Mouse (Mus musculus) heart, postnatal 0 days (tissue): ENCODE measurements around the gene Foxp1. TPM values are rescaled to one million over a fixed set of nuclear protein-coding genes. Genes with fewer than 3 reads are reported as not detected.

Experiments used
- ATAC-seq: fragments of 200-750 bp; cut with Nextera tagmentation; 2 replicates; pipeline ENCODE4 v1.8.0; 2017; ENCODE audit warnings: low read depth, moderate number of reproducible peaks, moderate library complexity; ENCODE audit not compliant: insufficient read depth
- DNase-seq: peaks from one replicate; pipeline ENCODE4 v3.0.0-alpha.2; 2016; ENCODE audit warnings: low spot score
- H3K27ac ChIP-seq: fragments of 300-500 bp; sonication (generic); 2 replicates; pipeline ENCODE4 v1.5.1; 2014; ENCODE audit warnings: low read depth, mild to moderate bottlenecking
- H3K27me3 ChIP-seq: fragments of 300-500 bp; sonication (generic); 2 replicates; pipeline ENCODE4 v1.6.1; 2014; ENCODE audit warnings: low read length, mixed read lengths; ENCODE audit not compliant: control insufficient read depth, insufficient read depth
- H3K36me3 ChIP-seq: fragments of 300-500 bp; sonication (generic); replicated peaks from 2 replicates; pipeline ENCODE4 v1.6.1; 2014; ENCODE audit warnings: low read length, mixed read lengths; ENCODE audit not compliant: control insufficient read depth, insufficient read depth
- H3K4me1 ChIP-seq: fragments of 300-500 bp; sonication (generic); 2 replicates; pipeline ENCODE4 v1.6.1; 2014; ENCODE audit warnings: antibody characterized with exemption; ENCODE audit not compliant: control insufficient read depth, insufficient read depth
- H3K4me2 ChIP-seq: fragments of 300-500 bp; sonication (generic); 2 replicates; pipeline ENCODE4 v1.6.1; 2014; ENCODE audit warnings: low read depth, mild to moderate bottlenecking, low read length, moderate library complexity
- H3K4me3 ChIP-seq: fragments of 300-500 bp; sonication (generic); 2 replicates; pipeline ENCODE4 v1.5.1; 2014; ENCODE audit warnings: low read depth, low read length
- H3K9ac ChIP-seq: fragments of 300-500 bp; sonication (generic); replicated peaks from 2 replicates; pipeline ENCODE4 v1.6.1; 2014; ENCODE audit warnings: low read depth, low read length, mixed read lengths
- H3K9me3 ChIP-seq: fragments of 300-500 bp; sonication (generic); replicated peaks from 2 replicates; pipeline ENCODE4 v1.6.1; 2016; ENCODE audit warnings: low read length; ENCODE audit not compliant: control insufficient read depth
- CTCF ChIP-seq: IDR thresholded peaks from 2 replicates; pipeline ENCODE4 v1.5.1; 2016; ENCODE audit warnings: antibody characterized with exemption, control low read depth, low read depth
- EP300 ChIP-seq: IDR thresholded peaks from 2 replicates; pipeline ENCODE4 v1.6.1; 2016; ENCODE audit warnings: antibody characterized with exemption, low read depth
- WGBS: fragments of 180-500 bp; shearing (Covaris S2); extraction: QIAGEN DNeasy Blood & Tissue Kit; methylation state at CpG from one replicate; pipeline ENCODE4 v1.1.7; 2014; 5-methylcytosine and 5-hydroxymethylcytosine counted together
- polyA plus RNA-seq: library from polyadenylated mRNA; unstranded; fragments of >200 nt; fragmentation: Nextera tagmentation; extraction: Ambion mirVana; gene quantifications from 2 replicates; pipeline ENCODE4 v1.2.1, GENCODE M21; 2015
- total RNA-seq: library from RNA; depleted of rRNA; stranded (reverse); fragments of >200 nt; gene quantifications from 2 replicates; pipeline ENCODE4 v1.2.3, GENCODE M21; 2014; ENCODE audit warnings: low replicate concordance

The Foxp1 gene
- total and polyA plus RNA-seq, 2 experiments from 2014 or later = 40.7 to 88.1 TPM

- Histone ChIP-seq H3K27me3 (no peaks in the 10 kb centered on the region), H3K4me2 (no peak overlapping the region), H3K9ac (no peak overlapping the region), H3K4me1 (peaks cover 33% of the 10 kb centered on the region), H3K27ac (no peak overlapping the region), H3K9me3 (no peaks in the 10 kb centered on the region), H3K36me3 (peaks cover 49% of the 10 kb centered on the region), H3K4me3 (no peak overlapping the region)
- TF ChIP-seq CTCF (no peak), EP300 (no peak)
- no peak for DNase-seq
- 77% methylated on average over 11 of the region's 11 CpGs for WGBS
- ATAC-seq = no peak
Measured at GRCm38 (mm10) chr6:98947486-98948152, 574.9 kb downstream of the Foxp1 start.

GRCm38 (mm10) chr6:98946731-98947130 is 575.8 kb downstream of the Foxp1 start:
- 62% methylated on average over 4 of the region's 4 CpGs for whole genome bisulfite sequencing
- H3K4me3 ChIP-seq = no peak overlapping the region
- TF ChIP-seq EP300 (no peak), CTCF (no peak)
- peaks cover 33% of the 10 kb centered on the region for H3K4me1 ChIP-seq
- H3K36me3 ChIP-seq = peaks cover 56% of the 10 kb centered on the region
- no peak overlapping the region for H3K27ac ChIP-seq
- DNase-seq (no peak), ATAC-seq (no peak)
- H3K9ac ChIP-seq = no peak overlapping the region
- no peaks in the 10 kb centered on the region for H3K27me3 ChIP-seq
- H3K9me3 ChIP-seq = no peaks in the 10 kb centered on the region
- no peak overlapping the region for H3K4me2 ChIP-seq

- TF ChIP-seq EP300 = no peak
- TF ChIP-seq CTCF = no peak
- peaks cover 58% of the 10 kb centered on the region for H3K36me3 ChIP-seq
- ATAC-seq = no peak
Measured at GRCm38 (mm10) chr6:98945496-98946412, 576.8 kb downstream of the Foxp1 start.

GRCm38 (mm10) chr6:98938348-98938747 is 584.2 kb downstream of the Foxp1 start:
- ATAC-seq (no peak), DNase-seq (no peak)
- Histone ChIP-seq H3K4me1 (no peaks in the 10 kb centered on the region), H3K36me3 (peaks cover 85% of the 10 kb centered on the region), H3K9ac (no peak overlapping the region), H3K9me3 (no peaks in the 10 kb centered on the region), H3K27me3 (no peaks in the 10 kb centered on the region), H3K4me3 (no peak overlapping the region), H3K27ac (no peak overlapping the region), H3K4me2 (no peak overlapping the region)
- TF ChIP-seq EP300 (no peak), CTCF (no peak)
- 87% methylated on average over 8 of the region's 8 CpGs for WGBS

More at GRCm38 (mm10) chr6:98945496-98946412, 576.8 kb downstream of the Foxp1 start:
- peaks cover 27% of the 10 kb centered on the region for H3K4me1 ChIP-seq
- H3K9me3 ChIP-seq = no peaks in the 10 kb centered on the region
- H3K9ac ChIP-seq = no peak overlapping the region
- WGBS = 88% methylated on average over 21 of the region's 21 CpGs
- H3K27ac ChIP-seq = no peak overlapping the region
- H3K4me3 ChIP-seq = no peak overlapping the region
- H3K4me2 ChIP-seq = no peak overlapping the region
- no peaks in the 10 kb centered on the region for H3K27me3 ChIP-seq
- DNase-seq = no peak

GRCm38 (mm10) chr6:98937513-98937912 is 585.0 kb downstream of the Foxp1 start:
- Histone ChIP-seq H3K27me3 (no peaks in the 10 kb centered on the region), H3K4me3 (no peak overlapping the region), H3K9ac (no peak overlapping the region), H3K9me3 (no peaks in the 10 kb centered on the region), H3K27ac (no peak overlapping the region), H3K4me2 (no peak overlapping the region), H3K4me1 (no peaks in the 10 kb centered on the region), H3K36me3 (peaks cover 85% of the 10 kb centered on the region)
- TF ChIP-seq EP300 (no peak), CTCF (no peak)
- DNase-seq (no peak), ATAC-seq (no peak)
- WGBS = 87% methylated on average over 11 of the region's 11 CpGs
